Mouse (Mus musculus): ENCODE measurements around the gene Atxn1.

- TF ChIP-seq CTCF (IDR thresholded peaks at IDR 0.05; ENCODE audit: borderline replicate concordance, insufficient read depth, low read length) (no peak), POLR2A (IDR thresholded peaks at IDR 0.05; ENCODE audit: low read depth, low read length) (no peak)
These were observed 142.3 kb downstream of the Atxn1 start for GRCm38 (mm10) chr13:45822491-45822829.
